Mouse (Mus musculus): ENCODE measurements around the gene Ccdc162. TPM values are rescaled to one million over a fixed set of nuclear protein-coding genes. Genes with fewer than 3 reads are reported as not detected.
"Not testable (repeated sequence)": the region's sequence is repeated elsewhere in the genome, so short reads cannot be mapped to it uniquely, and the experiment has no call there.

Gene Ccdc162
- total RNA-seq, 2 experiments from 2014 or later = 0.78 to 0.80 TPM

DNA sequence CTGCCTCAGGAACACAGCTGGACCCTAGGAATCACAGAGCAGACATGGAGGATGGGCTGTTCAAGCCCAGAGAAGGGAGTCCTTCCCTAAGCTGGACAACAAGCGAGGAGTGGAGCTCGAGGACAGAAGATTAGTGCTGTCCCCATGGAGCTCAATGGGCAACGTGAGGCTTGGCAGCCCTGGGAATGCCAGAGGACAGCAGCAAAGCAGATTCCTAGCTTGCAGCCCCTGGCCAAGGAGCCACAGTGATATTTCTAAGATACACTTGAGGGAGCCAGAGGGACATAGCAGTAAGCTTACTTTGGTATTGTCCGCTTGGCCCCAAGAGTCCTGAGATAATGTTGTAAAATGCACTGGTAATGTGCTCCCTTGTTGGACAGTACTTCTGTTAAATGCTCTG is 25.5 kb downstream of the Ccdc162 start:
- DNase-seq = no peak

DNA sequence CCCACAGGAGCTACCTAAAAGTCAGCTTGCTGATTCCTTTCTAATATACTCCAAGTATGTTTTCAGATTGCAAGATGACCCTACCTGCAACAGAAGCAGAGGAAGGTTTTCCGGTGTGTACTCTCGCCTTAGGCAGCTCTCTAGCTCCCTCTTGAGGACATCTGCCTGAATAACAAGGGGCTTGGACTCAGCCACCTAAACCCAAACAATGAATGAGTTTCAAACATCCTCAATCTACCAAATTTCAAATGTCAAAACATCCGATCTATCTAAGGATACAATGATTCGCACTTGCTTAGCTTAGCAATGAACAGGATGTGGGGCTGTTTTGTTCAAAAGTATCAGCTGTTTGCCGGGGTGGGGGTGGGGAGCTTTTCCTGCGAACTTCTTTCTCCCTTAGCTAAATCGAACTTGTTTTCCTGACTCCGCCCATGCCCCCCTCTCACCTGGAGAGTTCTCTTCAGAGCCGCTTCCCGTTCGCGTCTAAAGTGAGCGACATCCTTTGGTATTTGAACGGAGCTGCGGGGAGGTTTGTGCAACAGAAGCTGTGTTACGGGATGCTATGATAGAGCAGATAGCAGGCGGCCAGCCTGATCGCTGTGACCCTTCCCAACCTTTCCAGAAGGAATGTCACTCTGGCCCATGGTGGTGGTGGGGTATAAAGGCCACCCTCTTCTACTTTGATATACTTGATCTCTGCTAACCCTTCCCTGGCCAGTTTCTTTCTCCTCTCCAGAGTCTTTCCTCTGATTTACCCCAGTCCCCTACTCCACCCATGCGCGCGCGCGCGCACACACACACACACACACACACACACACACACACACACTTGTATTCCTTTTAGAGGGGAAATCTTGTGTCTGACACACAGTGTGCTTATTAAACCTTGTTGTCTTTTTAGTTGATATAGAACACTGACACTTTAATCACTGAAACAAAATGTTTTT is 26.2 kb downstream of the Ccdc162 start:
- peak; percentile 24 to 55 for DNase-seq

DNA sequence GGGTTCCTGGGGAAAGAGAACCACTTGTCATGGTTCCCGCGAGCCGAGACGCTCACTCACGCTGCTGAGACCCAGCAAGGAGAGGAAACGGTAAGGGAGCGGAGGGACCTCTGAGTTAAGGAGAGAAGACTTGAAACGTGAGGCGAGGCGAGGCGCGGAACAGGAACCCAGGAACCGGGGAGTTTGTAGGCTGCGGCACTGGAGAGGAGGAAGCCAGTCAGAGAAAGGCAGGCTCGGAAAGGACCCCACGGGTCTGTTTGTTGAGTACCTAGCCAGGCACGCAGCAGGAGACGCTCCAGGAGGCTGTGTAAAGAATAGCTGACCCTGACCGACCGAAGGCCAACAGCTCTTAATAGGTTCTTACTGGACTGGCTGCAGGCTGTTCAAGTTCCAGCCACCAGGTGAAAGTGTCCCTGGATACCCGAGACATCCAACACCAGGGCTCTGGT is 31.9 kb downstream of the Ccdc162 start:
- no peak for DNase-seq

DNA sequence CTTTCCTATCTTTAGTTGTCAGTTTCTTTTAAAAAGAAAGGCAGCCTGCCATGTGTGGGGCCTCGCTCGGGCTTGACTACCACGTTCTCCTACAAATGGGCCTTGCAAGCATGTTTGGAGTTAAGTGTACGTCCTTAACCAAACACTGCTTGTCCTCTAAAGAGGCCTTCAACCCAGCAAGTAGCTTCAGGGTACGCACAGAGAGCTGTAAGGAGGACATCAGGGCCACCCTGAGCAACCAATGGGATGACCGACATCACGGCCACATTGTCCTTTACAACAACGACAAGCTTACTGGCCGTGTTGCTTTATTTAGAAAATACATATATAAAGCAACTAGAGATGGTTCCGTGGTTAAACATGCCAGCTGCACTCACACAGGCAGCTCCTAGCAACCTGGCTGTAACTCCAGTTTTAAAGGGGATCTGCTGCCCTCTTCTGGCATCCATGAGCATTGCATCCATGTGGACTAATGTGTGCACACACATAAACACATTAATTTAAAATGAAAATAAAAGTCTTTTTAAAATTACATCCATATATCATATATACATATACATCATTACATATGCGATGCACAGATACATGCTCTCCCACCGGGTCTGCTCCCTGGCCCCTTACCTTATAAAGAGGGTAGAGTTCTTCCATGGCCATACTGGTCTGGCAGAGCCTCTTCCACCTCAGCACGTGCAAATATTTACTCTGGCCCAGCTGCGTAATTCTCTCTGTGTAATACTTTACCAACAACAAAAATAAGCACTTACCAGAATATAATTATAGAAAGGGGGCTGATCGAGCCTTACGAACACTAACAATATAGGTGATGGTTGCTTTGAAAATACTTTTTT is 33.7 kb downstream of the Ccdc162 start:
- DNase-seq = peak; percentile 80 to 85

DNA sequence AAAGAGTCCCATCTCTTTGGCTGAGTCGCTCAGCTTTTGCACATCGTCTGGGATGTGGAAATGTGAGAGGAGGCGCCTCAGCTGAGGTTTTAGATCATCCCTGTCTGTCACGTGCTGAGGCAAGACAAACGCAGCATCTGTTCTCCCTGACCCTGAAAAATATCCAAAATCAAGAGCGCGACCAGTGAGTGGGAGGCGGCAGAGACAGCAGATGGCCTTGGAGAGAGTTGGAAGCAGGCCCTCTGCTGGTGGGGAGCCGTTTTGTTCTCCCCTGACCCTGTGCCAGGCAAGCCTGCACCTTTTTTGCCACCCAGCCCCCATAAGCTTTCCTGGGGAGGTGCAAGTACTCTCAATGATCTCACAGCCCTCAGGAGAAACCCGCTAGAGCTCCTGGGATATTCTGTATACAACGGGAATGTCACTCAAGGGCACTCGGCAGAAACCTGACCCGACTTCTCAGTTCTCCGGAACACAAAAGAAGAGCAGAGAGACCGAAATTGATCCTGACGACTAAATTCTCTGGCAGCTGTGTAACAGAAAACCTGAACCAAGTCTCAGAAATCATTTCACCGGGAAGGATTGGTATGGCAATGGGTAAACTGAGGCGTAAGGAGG is 37.6 kb downstream of the Ccdc162 start:
- peak; percentile 65 to 68 for DNase-seq

DNA sequence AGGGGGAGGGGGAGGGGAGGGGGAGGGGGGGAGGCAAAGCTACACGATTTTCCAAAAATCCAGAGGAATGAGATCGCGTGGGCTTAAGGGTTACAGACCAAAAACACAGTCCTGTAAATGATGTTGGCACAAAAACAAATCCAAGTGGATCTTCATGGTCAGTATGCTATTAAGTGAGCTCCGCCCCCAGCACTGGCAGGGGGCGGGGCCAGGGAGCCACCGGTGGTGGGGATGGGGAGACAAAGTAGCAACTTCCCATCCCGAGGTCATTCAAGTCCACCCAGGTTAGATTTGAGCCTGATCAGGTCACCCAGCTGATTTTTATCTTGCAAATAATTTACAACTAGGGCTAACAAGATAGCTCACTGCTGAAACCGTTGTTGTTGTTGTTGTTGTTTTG is 39.0 kb downstream of the Ccdc162 start:
- DNase-seq = no peak

DNA sequence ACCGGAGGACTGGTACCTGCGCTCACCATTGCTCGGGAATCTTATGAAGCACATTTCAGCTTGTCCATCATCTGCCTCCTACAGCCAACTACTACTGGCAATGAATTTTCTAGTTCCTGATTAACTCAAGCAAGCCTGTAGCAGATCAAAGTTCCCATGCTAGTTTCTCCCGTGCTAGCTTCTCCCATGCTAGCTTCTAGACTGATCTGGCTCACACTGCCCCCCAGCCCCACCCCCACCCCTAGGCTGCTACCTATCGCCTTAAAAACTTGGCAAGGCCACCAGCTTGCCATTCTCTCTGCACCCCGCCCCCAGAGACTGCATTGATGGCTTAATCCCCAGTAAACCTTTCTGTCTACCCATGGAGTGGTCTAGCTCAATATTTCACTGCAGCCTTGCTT is 39.8 kb downstream of the Ccdc162 start:
- no peak for DNase-seq

DNA sequence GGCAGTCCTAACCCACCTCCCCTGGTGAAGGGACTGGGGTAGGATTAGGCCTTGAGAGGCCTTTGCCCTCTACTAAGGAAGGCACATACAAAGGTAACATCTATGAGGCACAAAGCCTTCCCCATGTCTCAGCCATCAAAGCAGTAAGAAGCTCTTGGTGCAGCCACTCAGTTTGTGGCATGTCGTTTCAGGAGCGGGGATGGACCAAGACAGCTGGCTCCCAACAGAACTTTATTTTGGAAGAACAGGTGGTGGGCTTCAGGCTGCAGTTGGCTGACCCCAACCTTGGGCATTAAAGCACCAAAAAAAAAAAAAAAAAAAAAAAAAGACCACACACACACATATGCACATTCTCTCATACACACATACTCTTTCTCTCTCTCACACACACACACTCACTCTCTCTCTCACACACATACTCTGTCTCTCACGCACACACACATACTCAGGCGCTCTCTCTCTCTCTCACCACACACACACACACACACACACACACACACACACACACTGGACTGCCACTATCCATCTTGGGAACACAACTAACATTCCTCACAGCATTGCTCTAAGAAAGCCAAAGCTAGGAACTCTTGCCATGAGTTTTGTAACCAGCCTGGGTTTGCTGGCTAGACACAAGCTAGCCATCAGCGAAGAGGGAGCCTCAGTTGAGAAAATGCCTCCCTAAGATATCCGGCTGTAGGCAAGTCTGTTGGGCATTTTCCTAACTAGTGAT is 40.4 kb downstream of the Ccdc162 start:
- no peak for DNase-seq

DNA sequence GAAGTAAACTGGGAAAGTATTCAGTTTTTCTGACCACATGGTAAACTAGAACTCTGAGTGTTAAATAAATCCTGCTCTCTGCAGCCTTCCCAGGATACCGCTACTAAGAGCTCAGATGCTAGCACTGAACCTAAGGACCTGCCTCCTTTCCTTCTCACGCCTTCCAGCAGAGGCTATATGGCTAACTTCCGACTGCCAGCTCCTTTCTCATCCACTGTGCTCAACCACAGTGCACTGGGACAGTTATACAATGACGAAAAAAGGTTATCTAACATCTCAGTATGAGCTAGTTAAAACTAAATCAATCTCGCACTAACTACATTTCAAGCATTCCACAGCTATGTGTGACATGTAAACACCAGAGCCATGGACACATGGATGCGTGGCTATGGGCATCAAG is 41.2 kb downstream of the Ccdc162 start:
- no peak for DNase-seq

DNA sequence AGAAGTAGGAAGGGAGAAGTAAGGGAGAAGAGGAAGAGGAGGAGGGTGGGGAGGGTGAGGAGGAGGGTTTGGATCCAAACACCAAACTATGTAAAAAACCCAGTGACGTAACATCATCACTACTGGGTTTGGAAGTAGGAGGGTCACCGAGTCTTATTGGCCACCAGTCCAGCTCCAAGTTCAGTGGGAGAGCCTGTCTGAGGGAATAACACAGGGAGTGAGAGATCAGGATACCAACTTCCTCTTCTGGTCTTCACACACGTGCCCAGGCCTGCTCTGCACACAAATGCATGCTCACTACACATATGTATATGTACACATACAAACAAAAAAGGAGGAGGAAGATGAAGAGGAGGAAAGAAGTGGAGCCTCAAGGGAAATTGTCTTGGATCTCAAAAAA is 42.1 kb downstream of the Ccdc162 start:
- DNase-seq = no peak

DNA sequence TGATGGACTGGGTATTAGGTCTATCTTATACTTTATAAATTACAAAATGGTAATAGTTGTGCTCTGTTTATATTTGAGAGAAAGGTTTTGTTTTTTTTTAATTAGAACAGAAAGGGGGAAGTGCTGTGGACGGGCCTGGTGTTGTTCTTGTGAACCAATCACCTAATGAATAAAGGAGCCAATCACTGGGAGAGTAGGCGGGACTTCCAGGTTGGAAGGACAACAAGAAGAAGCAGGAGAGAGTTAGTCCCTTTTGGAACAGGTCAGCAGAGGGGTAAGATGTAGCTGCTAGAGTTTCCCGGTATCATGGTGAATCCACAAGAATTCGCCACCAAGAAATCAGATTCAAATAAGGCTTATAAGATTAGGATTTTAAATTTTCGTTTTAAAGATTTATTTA is 46.2 kb downstream of the Ccdc162 start:
- DNase-seq = no peak

DNA sequence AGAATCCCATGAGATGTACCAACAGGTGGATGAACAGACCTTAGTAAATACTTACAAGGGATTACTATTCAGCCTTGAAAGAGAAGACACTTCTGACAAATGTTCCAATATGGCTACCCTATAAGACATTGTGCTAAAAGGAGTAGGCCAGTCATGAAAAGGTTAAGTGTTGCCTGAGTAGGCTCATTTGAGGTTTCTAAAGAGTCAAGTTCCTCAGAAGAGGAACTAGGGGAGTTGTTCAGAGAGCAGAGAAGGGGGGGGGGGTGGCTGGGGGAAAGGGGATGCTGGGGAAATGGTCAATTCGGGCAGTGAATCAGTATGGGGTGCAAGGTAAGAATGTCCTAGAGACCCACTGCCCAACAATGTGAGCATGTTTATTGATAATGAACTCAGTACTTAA is 50.9 kb downstream of the Ccdc162 start:
- no peak for DNase-seq

DNA sequence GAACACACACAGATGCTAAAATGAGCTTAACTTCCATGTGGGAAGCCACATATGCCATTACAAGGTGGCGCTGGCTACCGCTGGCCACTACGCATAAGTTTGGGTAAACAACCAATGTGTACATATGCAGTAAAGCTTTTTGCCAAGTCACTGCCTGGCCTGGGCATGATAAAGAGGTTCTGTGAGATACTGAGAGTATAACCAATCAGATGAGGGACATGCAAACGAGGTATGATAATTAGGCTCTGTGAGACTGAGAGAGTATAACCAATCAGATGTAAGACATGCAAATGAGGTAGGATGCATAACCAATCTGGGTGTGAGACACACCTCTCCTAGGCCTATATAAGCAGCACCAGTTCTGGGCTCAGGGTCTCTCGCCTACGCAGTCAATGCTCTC is 56.8 kb downstream of the Ccdc162 start:
- DNase-seq = not testable (repeated sequence)

DNA sequence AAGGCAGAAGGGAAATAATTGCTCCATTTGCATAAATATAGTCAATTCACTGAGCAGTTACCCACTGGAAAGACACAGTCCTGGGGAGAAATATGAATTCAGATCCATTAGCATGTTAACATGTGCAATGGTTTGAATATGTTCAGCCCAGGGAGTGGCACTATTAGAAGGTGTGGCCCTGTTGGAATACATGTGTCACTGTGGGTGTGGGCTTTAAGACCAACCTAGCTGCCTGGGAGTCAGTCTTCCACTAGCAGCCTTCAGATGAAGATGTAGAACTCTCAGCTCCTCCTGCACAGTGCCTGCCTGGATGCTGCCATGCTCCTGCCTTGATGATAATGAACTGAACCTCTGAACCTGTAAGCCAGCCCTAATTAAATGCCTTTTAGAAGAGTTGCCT is 60.8 kb downstream of the Ccdc162 start:
- not testable (repeated sequence) for DNase-seq

DNA sequence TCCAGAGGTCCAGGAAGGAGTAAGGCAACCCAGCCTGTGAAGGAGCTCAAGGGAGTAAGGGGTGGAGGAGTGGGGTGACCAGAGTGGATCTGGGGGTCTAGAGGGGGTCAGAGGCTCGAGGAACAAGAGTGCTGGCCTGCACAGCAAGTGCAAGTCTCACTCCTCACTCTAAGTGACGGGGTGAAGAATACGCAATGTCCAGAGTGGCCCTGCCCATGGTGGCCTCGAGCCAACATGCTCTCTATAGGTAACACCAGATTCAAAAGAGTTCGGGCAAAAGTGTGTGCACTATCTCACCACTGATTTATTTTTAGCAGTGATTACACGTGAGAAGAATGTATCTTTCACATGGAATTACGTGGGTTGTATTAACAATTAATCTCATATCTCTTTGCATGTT is 63.4 kb downstream of the Ccdc162 start:
- no peak for DNase-seq

DNA sequence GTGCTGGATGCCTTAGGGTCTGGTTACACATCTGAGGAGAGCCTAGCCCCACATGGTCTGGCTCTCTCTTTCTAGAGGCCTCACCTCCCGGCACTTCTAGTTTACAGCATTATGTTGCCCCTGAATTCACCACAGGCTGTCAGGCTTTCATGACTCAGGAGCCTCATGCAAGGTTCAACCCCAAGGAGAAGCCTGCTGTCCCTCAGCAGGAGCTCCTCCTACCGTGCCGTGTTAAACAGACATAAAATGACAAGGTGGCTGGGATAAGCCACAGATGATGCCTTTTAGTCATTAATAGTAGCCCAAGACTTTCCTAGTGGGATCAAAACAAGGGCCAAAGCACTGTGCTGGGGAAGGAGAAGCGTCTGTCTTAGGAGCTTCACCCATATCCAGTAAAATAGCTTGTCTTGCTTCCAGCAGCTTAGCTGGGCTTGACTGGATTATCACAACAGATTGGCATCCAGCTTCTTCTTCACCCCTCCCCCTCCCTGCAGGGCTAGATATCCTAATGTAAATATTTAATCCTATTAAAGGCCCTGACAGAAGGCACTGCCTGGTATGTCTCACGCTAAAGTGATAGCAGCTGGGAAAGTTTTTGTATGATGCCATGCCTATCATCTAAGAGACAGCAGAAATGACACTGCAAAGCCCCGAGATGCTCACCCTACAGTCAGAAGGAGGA is 64.2 kb downstream of the Ccdc162 start:
- DNase-seq = no peak

DNA sequence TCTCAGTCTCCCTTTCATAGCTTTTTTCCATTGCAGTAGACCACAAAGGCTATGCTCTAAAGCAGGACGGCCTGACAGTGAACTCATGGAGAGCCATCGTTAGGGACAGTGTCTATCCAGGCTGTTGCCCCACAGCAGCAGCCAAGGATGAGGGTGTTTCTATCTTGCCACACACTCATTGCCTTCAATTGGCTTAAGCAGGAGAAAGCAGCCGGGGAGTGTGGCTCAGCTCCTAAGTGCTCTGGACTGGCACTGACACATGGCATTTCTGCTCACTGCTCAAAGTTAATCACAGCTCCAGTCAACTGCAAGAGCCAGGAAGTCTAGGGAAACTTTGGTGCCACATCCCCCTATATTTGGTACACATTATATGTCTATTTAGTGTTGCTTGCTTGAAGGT is 64.9 kb downstream of the Ccdc162 start:
- DNase-seq = no peak

DNA sequence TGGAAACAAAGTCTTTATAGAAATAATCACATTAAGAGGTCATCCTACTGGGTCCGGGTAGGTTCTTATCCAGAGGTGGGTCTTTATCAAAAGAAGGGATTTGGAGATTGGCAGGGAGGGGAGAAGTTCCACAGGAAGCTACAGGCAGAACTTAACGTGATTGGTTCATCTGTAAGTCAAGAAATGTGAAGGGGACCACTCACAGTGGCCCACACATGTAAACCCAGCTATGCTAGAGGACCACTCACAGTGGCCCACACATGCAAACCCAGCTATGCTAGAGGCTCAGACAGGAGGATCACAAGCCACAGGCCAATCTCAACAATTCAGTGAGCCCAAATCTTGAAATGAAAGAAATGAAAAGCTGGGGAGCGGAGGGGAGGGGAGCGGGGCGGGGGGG is 67.2 kb downstream of the Ccdc162 start:
- DNase-seq = no peak

DNA sequence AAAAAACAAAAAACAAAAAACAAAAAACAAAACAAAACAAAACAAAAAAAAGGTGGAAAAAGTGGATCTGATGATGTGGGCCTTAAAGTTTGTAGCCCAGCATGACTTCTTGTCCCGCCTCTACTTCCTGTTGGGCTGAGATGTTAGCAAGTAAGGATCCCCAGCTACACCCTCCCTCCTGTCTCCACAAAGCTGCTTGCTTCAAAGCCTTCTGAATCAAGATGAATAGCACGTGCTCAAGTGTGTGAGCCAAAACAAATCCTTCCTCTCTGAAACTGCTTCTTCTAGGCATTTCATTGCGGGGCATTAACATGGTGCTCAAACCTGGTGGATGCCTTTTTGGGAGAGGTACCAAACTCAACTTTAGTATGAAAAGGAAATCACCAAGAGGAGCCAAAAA is 77.7 kb downstream of the Ccdc162 start:
- no peak for DNase-seq

DNA sequence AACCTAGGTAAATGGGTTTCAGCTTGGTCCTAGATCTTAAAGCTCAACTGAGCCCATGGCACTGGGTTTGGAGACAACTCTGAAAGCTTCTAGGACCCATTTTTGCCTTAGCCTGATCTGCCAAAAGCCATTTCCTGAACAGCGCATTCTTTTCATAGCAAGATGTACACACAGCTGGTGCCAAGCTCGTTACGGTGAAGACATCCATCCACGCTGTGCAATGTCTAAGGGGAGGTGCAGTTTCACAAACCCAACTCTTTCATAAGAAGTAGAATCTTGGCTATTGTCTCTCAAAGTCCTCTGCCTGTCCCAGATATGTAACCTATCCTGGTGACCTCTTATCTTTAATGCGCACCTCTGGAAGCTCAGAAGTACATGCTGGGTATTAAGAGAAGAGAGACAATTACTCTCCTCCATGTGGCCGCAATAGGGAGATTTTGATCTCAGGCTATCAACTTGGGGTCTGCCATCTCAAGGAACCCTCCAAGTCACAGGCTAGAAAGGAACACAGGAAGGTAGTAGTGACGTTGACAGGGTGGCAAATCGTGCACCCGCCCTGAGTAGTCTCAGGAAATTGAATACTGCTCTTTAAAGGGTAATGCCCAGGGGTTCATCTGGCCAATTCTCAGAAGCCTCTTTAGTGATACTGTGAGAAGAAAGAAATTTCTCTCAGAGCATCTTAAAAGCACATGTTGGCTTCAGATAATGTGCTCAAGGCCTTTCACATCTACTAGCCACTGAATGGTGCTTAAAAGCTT is 81.0 kb downstream of the Ccdc162 start:
- no peak for DNase-seq

DNA sequence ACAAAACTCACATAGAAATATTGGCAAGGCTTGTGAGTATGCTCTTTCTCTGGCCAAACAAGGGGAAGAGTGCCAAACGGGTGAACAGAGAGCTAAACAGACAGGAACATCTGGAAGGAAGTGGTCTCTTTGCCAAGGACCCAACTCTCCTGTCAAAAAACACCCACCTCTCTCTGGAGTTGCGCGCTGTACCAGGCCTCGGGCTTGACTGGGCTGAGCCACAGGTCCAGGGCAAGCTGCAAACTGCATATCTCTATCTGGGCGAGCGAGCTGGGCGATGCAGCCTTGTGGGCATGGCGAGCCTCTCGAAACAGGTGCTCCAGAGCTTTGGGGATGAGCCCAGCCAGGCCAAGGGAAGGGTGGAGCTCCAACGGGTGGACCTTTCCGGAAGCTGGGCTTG is 82.6 kb downstream of the Ccdc162 start:
- DNase-seq = no peak

Measured in layer of hippocampus, postnatal 36 days (tissue).